Mouse (Mus musculus): ENCODE measurements around the gene Hist1h3b. TPM values are rescaled to one million over a fixed set of nuclear protein-coding genes. Genes with fewer than 3 reads are reported as not detected.
A peak's percentile ranks its signal among the peaks of the same experiment; 100 is the strongest.
"Not testable (repeated sequence)": the region's sequence is repeated elsewhere in the genome, so short reads cannot be mapped to it uniquely, and the experiment has no call there.

The Hist1h3b gene
- polyA plus RNA-seq, 1 experiment from 2014 or later = 18.1 TPM

DNA sequence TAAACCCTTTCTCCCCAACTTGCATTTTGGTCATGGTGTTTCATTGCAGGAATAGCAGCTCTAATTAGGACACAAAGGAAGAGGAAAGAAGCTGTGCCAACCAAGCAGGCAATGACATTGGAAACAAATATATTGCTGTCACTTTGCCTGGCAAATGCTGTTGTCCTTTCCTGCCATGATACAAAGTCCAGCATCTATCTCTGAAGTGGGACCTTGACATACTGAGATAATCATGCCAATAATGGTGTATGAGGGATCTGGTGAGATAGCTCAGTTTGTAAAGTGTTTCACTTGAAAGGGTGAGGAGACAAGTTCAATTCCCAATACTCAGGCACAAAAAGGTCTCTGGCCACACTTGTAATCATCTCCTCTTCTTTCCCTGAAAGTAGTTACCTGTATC lies 14.7 kb downstream of the Hist1h3b start:
- Histone ChIP-seq H3K27me3 (no peaks in the 10 kb centered on the region), H3K4me2 (no peak overlapping the region), H3K27ac (no peak overlapping the region), H3K4me3 (no peak overlapping the region), H3K9ac (no peak overlapping the region), H3K36me3 (no peaks in the 10 kb centered on the region), H3K9me3 (no peaks in the 10 kb centered on the region), H3K4me1 (peaks cover 10% of the 10 kb centered on the region)
- ATAC-seq (ENCODE audit: insufficient number of reproducible peaks, insufficient read depth, low FRiP score, low TSS enrichment, low read depth) = no peak

- no peak overlapping the region for H3K9ac ChIP-seq
- H3K4me2 ChIP-seq = no peak overlapping the region
- ATAC-seq (ENCODE audit: insufficient number of reproducible peaks, insufficient read depth, low FRiP score, low TSS enrichment, low read depth) = no peak
- no peaks in the 10 kb centered on the region for H3K27me3 ChIP-seq
- H3K9me3 ChIP-seq = no peaks in the 10 kb centered on the region
- H3K27ac ChIP-seq = no peak overlapping the region
- H3K4me3 ChIP-seq = no peak overlapping the region
- H3K4me1 ChIP-seq = peaks cover 16% of the 10 kb centered on the region
- 46% methylated on average over 5 of the region's 5 CpGs for WGBS
- no peaks in the 10 kb centered on the region for H3K36me3 ChIP-seq
These were observed 16.8 kb downstream of the Hist1h3b start for GRCm38 (mm10) chr13:23768834-23769397.

DNA sequence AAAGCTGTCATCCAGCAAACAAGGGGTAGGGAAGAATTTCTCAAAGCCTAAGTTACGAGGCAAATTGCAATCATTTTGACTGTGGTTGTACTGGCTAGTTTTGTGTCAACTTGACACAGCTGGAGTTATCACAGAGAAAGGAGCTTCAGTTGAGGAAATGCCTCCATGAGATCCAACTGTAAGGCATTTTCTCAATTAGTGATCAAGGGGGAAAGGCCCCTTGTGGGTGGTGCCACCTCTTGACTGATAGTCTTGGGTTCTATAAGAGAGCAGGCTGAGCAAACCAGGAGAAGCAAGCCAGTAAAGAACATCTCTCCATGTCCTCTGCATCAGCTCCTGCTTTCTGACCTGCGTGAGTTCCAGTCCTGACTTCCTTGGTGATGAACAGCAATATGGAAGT lies 17.5 kb downstream of the Hist1h3b start, which contains the start of gene Trim38:
Gene Trim38, plus strand, starts transcription at position 301 of the 400 bp plus-strand sequence.
- H3K27me3 ChIP-seq; H3K4me2 ChIP-seq; ATAC-seq (ENCODE audit: insufficient number of reproducible peaks, insufficient read depth, low FRiP score, low TSS enrichment, low read depth); H3K4me3 ChIP-seq; H3K27ac ChIP-seq; H3K4me1 ChIP-seq; H3K36me3 ChIP-seq; H3K9me3 ChIP-seq; H3K9ac ChIP-seq: not testable (repeated sequence)
- WGBS = 77% methylated on average over 2 of the region's 2 CpGs

DNA sequence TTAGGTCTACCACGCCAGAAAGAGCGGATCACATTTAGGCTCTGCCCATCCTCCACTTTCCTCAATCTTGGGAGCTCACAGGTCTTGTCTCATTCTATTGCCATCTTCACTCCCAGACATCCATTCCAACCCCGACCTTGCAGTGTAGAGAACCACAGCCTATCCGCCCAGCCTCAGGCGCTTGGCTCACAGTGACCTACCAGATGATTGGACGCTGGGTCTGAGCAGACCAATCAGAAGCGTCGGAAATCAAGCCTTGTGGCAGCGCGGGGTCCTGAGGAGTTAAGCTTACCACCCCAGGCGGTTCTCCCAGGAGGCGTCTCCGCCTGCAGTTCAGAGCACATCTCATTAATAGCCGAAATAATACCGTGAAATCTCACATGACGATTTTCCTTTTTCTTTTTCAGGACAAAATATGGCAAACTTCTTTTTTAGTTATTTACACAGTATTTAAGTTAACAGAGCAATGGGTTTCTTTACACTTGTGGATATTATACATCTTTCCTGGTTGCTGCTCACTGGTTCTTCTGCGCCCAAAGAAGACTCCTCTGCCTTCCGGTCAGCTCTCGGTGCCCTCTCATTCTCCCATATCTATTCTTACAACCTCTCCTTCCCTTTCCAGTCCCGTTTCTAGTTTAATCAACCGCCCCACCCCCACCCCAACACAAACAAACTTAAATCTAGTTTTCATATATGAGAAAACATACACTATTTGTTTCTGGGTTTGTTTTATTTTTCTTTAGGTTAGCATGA lies 20.7 kb downstream of the Hist1h3b start:
- Histone ChIP-seq H3K9ac (0 out of 2 replicates have a peak overlapping the region, but pooled peaks have one; percentile 11), H3K4me1 (peaks cover 8% of the 10 kb centered on the region; the same call in 1 of the 2 replicates), H3K4me2 (peak overlapping the region; percentile 51), H3K27me3 (no peaks in the 10 kb centered on the region), H3K27ac (no peak overlapping the region), H3K36me3 (no peaks in the 10 kb centered on the region), H3K4me3 (peak overlapping the region; percentile 19), H3K9me3 (no peaks in the 10 kb centered on the region)
- ATAC-seq (ENCODE audit: insufficient number of reproducible peaks, insufficient read depth, low FRiP score, low TSS enrichment, low read depth) = no peak
- 17% methylated on average over 21 of the region's 21 CpGs for WGBS

DNA sequence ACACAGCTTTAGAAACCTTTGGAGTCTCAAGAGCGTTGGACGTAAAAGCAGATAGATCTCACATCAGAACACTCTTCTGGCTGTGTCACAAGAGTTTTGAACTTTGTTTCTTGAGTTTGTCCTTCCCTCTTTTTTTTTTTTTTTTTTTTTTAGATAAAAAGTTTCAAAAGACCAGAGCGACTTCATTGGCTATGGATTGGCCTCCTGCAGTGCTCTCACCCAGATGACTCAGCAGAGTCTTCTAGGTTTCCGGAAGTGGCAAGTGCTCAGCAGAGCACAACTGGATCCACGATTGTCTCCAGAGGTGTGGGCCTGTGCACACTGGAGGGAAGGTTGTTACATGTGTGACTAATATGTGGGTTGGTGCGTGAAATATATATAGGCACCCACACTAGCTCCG lies 26.3 kb downstream of the Hist1h3b start:
- no peak overlapping the region for H3K4me3 ChIP-seq
- no peak overlapping the region for H3K9ac ChIP-seq
- no peaks in the 10 kb centered on the region for H3K4me1 ChIP-seq
- no peak for ATAC-seq (ENCODE audit: insufficient number of reproducible peaks, insufficient read depth, low FRiP score, low TSS enrichment, low read depth)
- no peak overlapping the region for H3K4me2 ChIP-seq
- no peaks in the 10 kb centered on the region for H3K9me3 ChIP-seq
- no peak overlapping the region for H3K27ac ChIP-seq
- WGBS = 91% methylated on average over 7 of the region's 7 CpGs
- no peaks in the 10 kb centered on the region for H3K36me3 ChIP-seq
- no peaks in the 10 kb centered on the region for H3K27me3 ChIP-seq

DNA sequence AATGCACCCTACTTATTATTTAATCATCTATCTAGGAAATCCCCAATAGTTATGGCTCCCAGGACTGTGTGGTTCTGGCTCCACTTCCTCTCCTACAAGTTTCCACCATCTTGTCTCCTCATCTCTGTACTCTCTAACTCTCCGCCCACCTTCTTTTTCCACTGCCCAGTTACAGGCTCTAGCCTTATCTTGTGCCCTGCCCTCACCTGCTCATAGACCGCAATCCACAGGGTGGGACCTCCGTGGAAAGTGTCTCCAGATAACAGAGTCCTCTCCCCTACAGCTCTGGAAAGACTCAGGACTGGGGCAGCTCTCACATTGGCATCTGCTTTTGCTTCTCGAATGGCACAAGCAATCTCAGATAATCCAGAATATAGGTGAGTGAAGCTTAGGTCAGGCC lies 27.0 kb downstream of the Hist1h3b start:
- Histone ChIP-seq H3K27me3 (no peaks in the 10 kb centered on the region), H3K4me3 (no peak overlapping the region), H3K4me1 (no peaks in the 10 kb centered on the region), H3K9ac (no peak overlapping the region), H3K9me3 (no peaks in the 10 kb centered on the region), H3K4me2 (no peak overlapping the region), H3K27ac (no peak overlapping the region), H3K36me3 (no peaks in the 10 kb centered on the region)
- ATAC-seq (ENCODE audit: insufficient number of reproducible peaks, insufficient read depth, low FRiP score, low TSS enrichment, low read depth) = no peak
- 78% methylated on average over 4 of the region's 4 CpGs for WGBS

DNA sequence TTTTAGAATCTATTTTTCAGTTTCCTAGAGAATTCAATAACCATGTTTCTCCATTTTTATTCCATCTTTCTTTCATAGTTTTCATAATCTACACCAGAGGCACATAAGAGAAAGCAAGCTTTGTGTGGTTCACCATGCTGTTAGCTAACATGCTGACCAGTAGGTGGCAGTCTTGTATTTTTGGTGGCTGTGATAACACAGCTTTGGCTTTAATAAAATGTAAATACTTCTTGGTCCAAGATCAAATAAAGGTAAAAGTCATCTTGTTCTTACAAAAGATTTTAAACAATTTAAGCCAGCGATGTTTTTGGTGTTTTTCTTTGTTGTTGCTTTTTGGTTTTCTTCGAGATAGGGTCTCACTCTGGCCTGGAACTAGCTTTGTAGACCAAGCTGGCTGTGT lies 40.5 kb downstream of the Hist1h3b start:
- Histone ChIP-seq H3K27ac (no peak overlapping the region), H3K36me3 (no peaks in the 10 kb centered on the region), H3K9me3 (no peaks in the 10 kb centered on the region), H3K4me2 (no peak overlapping the region), H3K9ac (no peak overlapping the region), H3K4me3 (no peak overlapping the region), H3K27me3 (no peaks in the 10 kb centered on the region), H3K4me1 (no peaks in the 10 kb centered on the region)
- 43% methylated on average over 2 of the region's 2 CpGs for WGBS
- no peak for ATAC-seq (ENCODE audit: insufficient number of reproducible peaks, insufficient read depth, low FRiP score, low TSS enrichment, low read depth)

DNA sequence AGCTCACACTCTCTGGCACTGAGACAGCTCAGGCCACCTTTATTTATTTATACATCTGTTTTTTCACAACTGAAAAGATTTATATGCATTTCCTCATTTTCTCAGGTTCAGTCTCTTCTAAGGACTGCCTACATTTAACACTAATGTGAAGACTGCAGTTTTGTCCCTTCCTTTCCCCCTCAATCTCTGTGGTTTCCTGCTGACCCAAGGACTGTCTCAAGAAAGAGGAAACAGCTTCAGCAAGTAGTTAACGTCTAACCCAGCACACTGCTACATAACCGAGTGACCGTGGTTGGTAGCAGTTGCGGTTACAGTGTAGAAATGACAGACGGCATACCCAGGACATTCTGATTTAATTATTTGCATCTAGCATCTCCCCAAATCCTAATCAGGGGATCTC lies 47.3 kb downstream of the Hist1h3b start:
- Histone ChIP-seq H3K4me3 (no peak overlapping the region), H3K27ac (no peak overlapping the region), H3K4me2 (no peak overlapping the region), H3K9me3 (no peaks in the 10 kb centered on the region), H3K36me3 (no peaks in the 10 kb centered on the region), H3K4me1 (no peaks in the 10 kb centered on the region; the same call in 1 of the 2 replicates), H3K27me3 (no peaks in the 10 kb centered on the region), H3K9ac (no peak overlapping the region)
- 61% methylated on average over 5 of the region's 5 CpGs for WGBS
- no peak for ATAC-seq (ENCODE audit: insufficient number of reproducible peaks, insufficient read depth, low FRiP score, low TSS enrichment, low read depth)

Small RNAs within 50 kb of the gene (microRNA-seq; reads per million reads assigned to microRNA genes)
- gene Gm44314 = not detected
- not detected for gene Gm44484

Other genes starting within 250 kb of the Hist1h3b start
- 7.3 and 7.9 TPM in 2 replicates for gene Hist1h4h, start 221.2 kb upstream of the Hist1h3b start, polyA plus RNA-seq (2015; fragmentation: Nextera tagmentation; extraction: Ambion mirVana)
- gene Hist1h2af, start 218.4 kb upstream of the Hist1h3b start, polyA plus RNA-seq (2015; fragmentation: Nextera tagmentation; extraction: Ambion mirVana) = 6.6 and 13.4 TPM in 2 replicates
- gene Hist1h3g, start 216.8 kb upstream of the Hist1h3b start, polyA plus RNA-seq (2015; fragmentation: Nextera tagmentation; extraction: Ambion mirVana) = 5.3 and 6.7 TPM in 2 replicates
- 0.98 and 1.4 TPM in 2 replicates for gene Hist1h2bh, start 208.9 kb upstream of the Hist1h3b start, polyA plus RNA-seq (2015; fragmentation: Nextera tagmentation; extraction: Ambion mirVana)
- 1.2 and 1.3 TPM in 2 replicates for gene Hist1h3f, start 208.2 kb upstream of the Hist1h3b start, polyA plus RNA-seq (2015; fragmentation: Nextera tagmentation; extraction: Ambion mirVana)
- 2.9 TPM in 1 of 2 replicates, not detected in the other for gene Hist1h4f, start 200.6 kb upstream of the Hist1h3b start, polyA plus RNA-seq (2015; fragmentation: Nextera tagmentation; extraction: Ambion mirVana)
- 0.52 and 0.61 TPM in 2 replicates for gene Hist1h1d, start 199.0 kb upstream of the Hist1h3b start, polyA plus RNA-seq (2015; fragmentation: Nextera tagmentation; extraction: Ambion mirVana)
- gene Hist1h3e, start 189.9 kb upstream of the Hist1h3b start, polyA plus RNA-seq (2015; fragmentation: Nextera tagmentation; extraction: Ambion mirVana) = 5.8 and 8.7 TPM in 2 replicates
- gene Hist1h2ae, start 181.0 kb upstream of the Hist1h3b start, polyA plus RNA-seq (2015; fragmentation: Nextera tagmentation; extraction: Ambion mirVana) = 108 and 115 TPM in 2 replicates
- 7.5 and 10.6 TPM in 2 replicates for gene Hist1h2bg, start 180.9 kb upstream of the Hist1h3b start, polyA plus RNA-seq (2015; fragmentation: Nextera tagmentation; extraction: Ambion mirVana)
- gene Hist1h2bf, start 178.1 kb upstream of the Hist1h3b start, polyA plus RNA-seq (2015; fragmentation: Nextera tagmentation; extraction: Ambion mirVana) = 12.2 and 13.4 TPM in 2 replicates
- gene Hist1h2ad, start 177.9 kb upstream of the Hist1h3b start, polyA plus RNA-seq (2015; fragmentation: Nextera tagmentation; extraction: Ambion mirVana) = 1.7 and 3.1 TPM in 2 replicates
- gene Hist1h3d, start 176.5 kb upstream of the Hist1h3b start, polyA plus RNA-seq (2015; fragmentation: Nextera tagmentation; extraction: Ambion mirVana) = 7.6 and 8.4 TPM in 2 replicates
- gene Hist1h4d, start 170.7 kb upstream of the Hist1h3b start, polyA plus RNA-seq (2015; fragmentation: Nextera tagmentation; extraction: Ambion mirVana) = 141 and 160 TPM in 2 replicates
- gene Hist1h2be, start 131.1 kb upstream of the Hist1h3b start, polyA plus RNA-seq (2015; fragmentation: Nextera tagmentation; extraction: Ambion mirVana) = 3.3 and 4.1 TPM in 2 replicates
- 24.8 and 26.3 TPM in 2 replicates for gene Hist1h1e, start 129.7 kb upstream of the Hist1h3b start, polyA plus RNA-seq (2015; fragmentation: Nextera tagmentation; extraction: Ambion mirVana)
- gene Hist1h2ac, start 68.3 kb upstream of the Hist1h3b start, polyA plus RNA-seq (2015; fragmentation: Nextera tagmentation; extraction: Ambion mirVana) = 1.2 and 1.4 TPM in 2 replicates
- 37.5 and 39.3 TPM in 2 replicates for gene Hist1h2bc, start 68.1 kb upstream of the Hist1h3b start, polyA plus RNA-seq (2015; fragmentation: Nextera tagmentation; extraction: Ambion mirVana)
- not detected in 2 replicates for gene Hist1h1t, start 56.5 kb upstream of the Hist1h3b start, polyA plus RNA-seq (2015; fragmentation: Nextera tagmentation; extraction: Ambion mirVana)
- gene Hist1h4c, start 53.8 kb upstream of the Hist1h3b start, polyA plus RNA-seq (2015; fragmentation: Nextera tagmentation; extraction: Ambion mirVana) = 6.3 and 9.0 TPM in 2 replicates
- gene Hfe, start 41.4 kb upstream of the Hist1h3b start, polyA plus RNA-seq (2015; fragmentation: Nextera tagmentation; extraction: Ambion mirVana) = 5.1 and 6.5 TPM in 2 replicates
- gene Hist1h1c, start 13.5 kb upstream of the Hist1h3b start, polyA plus RNA-seq (2015; fragmentation: Nextera tagmentation; extraction: Ambion mirVana) = 25.0 and 28.9 TPM in 2 replicates
- 11.3 and 14.4 TPM in 2 replicates for gene Hist1h3c, start 6.7 kb upstream of the Hist1h3b start, polyA plus RNA-seq (2015; fragmentation: Nextera tagmentation; extraction: Ambion mirVana)
- gene Hist1h2bb, start 5.5 kb upstream of the Hist1h3b start, polyA plus RNA-seq (2015; fragmentation: Nextera tagmentation; extraction: Ambion mirVana) = 3.5 and 4.2 TPM in 2 replicates
- 53.1 and 58.6 TPM in 2 replicates for gene Hist1h2ab, start 1.1 kb upstream of the Hist1h3b start, polyA plus RNA-seq (2015; fragmentation: Nextera tagmentation; extraction: Ambion mirVana)
- gene Hist1h4b, start 4.7 kb downstream of the Hist1h3b start, polyA plus RNA-seq (2015; fragmentation: Nextera tagmentation; extraction: Ambion mirVana) = 7.6 and 9.2 TPM in 2 replicates
- gene Hist1h4a, start 9.0 kb downstream of the Hist1h3b start, polyA plus RNA-seq (2015; fragmentation: Nextera tagmentation; extraction: Ambion mirVana) = not detected in 2 replicates
- gene Hist1h3a, start 10.1 kb downstream of the Hist1h3b start, polyA plus RNA-seq (2015; fragmentation: Nextera tagmentation; extraction: Ambion mirVana) = 5.8 and 8.6 TPM in 2 replicates
- gene Hist1h1a, start 11.4 kb downstream of the Hist1h3b start, polyA plus RNA-seq (2015; fragmentation: Nextera tagmentation; extraction: Ambion mirVana) = 4.5 and 5.9 TPM in 2 replicates
- not detected in 2 replicates for gene Trim38, start 17.6 kb downstream of the Hist1h3b start, polyA plus RNA-seq (2015; fragmentation: Nextera tagmentation; extraction: Ambion mirVana)
- not detected in 2 replicates for gene Slc17a2, start 54.7 kb downstream of the Hist1h3b start, polyA plus RNA-seq (2015; fragmentation: Nextera tagmentation; extraction: Ambion mirVana)
- gene Slc17a3, start 87.2 kb downstream of the Hist1h3b start, polyA plus RNA-seq (2015; fragmentation: Nextera tagmentation; extraction: Ambion mirVana) = not detected in 2 replicates
- not detected in 2 replicates for gene Slc17a1, start 115.5 kb downstream of the Hist1h3b start, polyA plus RNA-seq (2015; fragmentation: Nextera tagmentation; extraction: Ambion mirVana)
- gene Slc17a4, start 162.7 kb downstream of the Hist1h3b start, polyA plus RNA-seq (2015; fragmentation: Nextera tagmentation; extraction: Ambion mirVana) = not detected in 2 replicates
- not detected in 2 replicates for gene Hist1h2ba, start 181.9 kb downstream of the Hist1h3b start, polyA plus RNA-seq (2015; fragmentation: Nextera tagmentation; extraction: Ambion mirVana)
- not detected in 2 replicates for gene Hist1h2aa, start 182.2 kb downstream of the Hist1h3b start, polyA plus RNA-seq (2015; fragmentation: Nextera tagmentation; extraction: Ambion mirVana)
- gene Scgn, start 238.9 kb downstream of the Hist1h3b start, polyA plus RNA-seq (2015; fragmentation: Nextera tagmentation; extraction: Ambion mirVana) = not detected in 2 replicates